Comparison of ENCODE assay signal across 25 mouse cellular contexts in the genomic region with DNA sequence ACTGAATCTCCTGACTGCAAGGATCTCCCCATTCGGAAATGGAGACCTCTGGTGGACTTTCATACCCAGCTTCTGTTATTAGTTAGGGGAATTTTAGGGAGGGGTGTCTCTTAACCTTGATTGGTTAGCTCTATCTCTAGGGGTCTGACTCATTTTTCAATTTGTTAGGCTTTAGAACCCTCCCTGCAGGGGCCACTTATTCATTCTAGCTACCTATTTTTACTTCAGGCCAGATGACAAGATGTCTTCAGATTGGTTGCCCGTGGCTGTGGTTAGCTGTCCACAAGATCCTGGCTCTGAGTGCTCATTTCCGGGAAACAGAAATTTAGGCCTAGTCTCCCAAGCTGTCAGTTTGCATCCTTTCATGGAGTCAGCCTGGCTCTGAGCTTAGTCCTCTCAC.
DNase-seq lines count a peak whose midpoint lies in the region; ATAC-seq and TF ChIP-seq lines count a peak whose summit lies in the region.
"Had no signal": no experiment of that assay in that cellular context is flagged by ENCODE, and none has a peak within 500 bp of the region (broad histone marks: within the 10 kb centered on the region; RNA-seq: fewer than 3 reads in every experiment).

No protein-coding gene starts in this region.

- dilution Hi-C loops in CH12.LX (cut with MboI; ENCODE audit: extremely low pct_ligation_motif_present, extremely low pct_unique_long_range_greater_than_20kb, low sequenced_read_pairs), result no loop called here

- no peaks in the 10 kb centered on the region for H3K79me2 ChIP-seq in CH12.LX (replicated peaks; ENCODE audit: control insufficient read depth, extremely low read depth, insufficient read depth, poor library complexity, severe bottlenecking)

- TF ChIP-seq EP300 in CH12.LX (IDR thresholded peaks at IDR 0.05; ENCODE audit: low read length), result 0 out of 2 replicates have a peak, but pooled peaks have one; percentile 8
- TF ChIP-seq EP300 in stomach, postnatal 0 days (optimal IDR thresholded peaks at IDR 0.05), result no peak

- H3K27ac ChIP-seq in CH12.LX (ENCODE audit: insufficient read depth, low read depth), result no peak overlapping the region
- H3K27ac ChIP-seq in embryonic fibroblast, embryonic 13.5 days (ENCODE audit: insufficient read depth, low read length), result peak overlapping the region; percentile 40; the same call in 1 of the 2 replicates
- H3K27ac ChIP-seq in stomach, postnatal 0 days (replicated peaks), result no peak overlapping the region
- H3K27ac ChIP-seq in kidney, adult 2 months (ENCODE audit: insufficient read depth, low read depth, low read length), result no peak overlapping the region
- H3K27ac ChIP-seq: embryonic facial prominence, embryonic 10.5 days; embryonic facial prominence, embryonic 12.5 days; forebrain, embryonic 10.5 days; forebrain, embryonic 12.5 days had no signal

- no peaks in the 10 kb centered on the region for H3K9me3 ChIP-seq in CH12.LX (replicated peaks; ENCODE audit: low read length)
- no peaks in the 10 kb centered on the region for H3K9me3 ChIP-seq in stomach, postnatal 0 days (ENCODE audit: control insufficient read depth, low read length)
- H3K9me3 ChIP-seq: embryonic facial prominence, embryonic 10.5 days; embryonic facial prominence, embryonic 12.5 days; forebrain, embryonic 10.5 days; forebrain, embryonic 12.5 days had no signal

- H3K36me3 ChIP-seq in CH12.LX (replicated peaks in 1 of 2; ENCODE audit: control insufficient read depth in 1 of 2, insufficient read depth in 1 of 2, low read length in 1 of 2), result no peaks in the 10 kb centered on the region
- no peaks in the 10 kb centered on the region for H3K36me3 ChIP-seq in stomach, postnatal 0 days (ENCODE audit: control insufficient read depth, insufficient read depth, low read length)
- no peaks in the 10 kb centered on the region for H3K36me3 ChIP-seq in kidney, adult 2 months (ENCODE audit: control insufficient read depth, insufficient read depth, low read length)
- H3K36me3 ChIP-seq: embryonic facial prominence, embryonic 10.5 days; embryonic facial prominence, embryonic 12.5 days; forebrain, embryonic 10.5 days; forebrain, embryonic 12.5 days had no signal

- TF ChIP-seq RAD21 in CH12.LX (IDR thresholded peaks at IDR 0.05; ENCODE audit: low read depth, low read length), result peak; percentile 2; the same call in 1 of the 2 replicates

- TF ChIP-seq CTCF in CH12.LX (conservative IDR thresholded peaks at IDR 0.05 in 1 of 2, IDR thresholded peaks at IDR 0.05 in 1 of 2; ENCODE audit: low read depth in 2 of 2, low read length in 2 of 2), result peak in 1 of 2 experiments; percentile 10; a peak in 1 of 4 replicates
- no peak for TF ChIP-seq CTCF in embryonic fibroblast, embryonic 13.5 days (IDR thresholded peaks at IDR 0.05; ENCODE audit: borderline replicate concordance, insufficient read depth, low read length)
- TF ChIP-seq CTCF in stomach, postnatal 0 days (IDR thresholded peaks at IDR 0.05; ENCODE audit: low read depth), result no peak
- no peak for TF ChIP-seq CTCF in kidney, adult 2 months (conservative IDR thresholded peaks at IDR 0.05; ENCODE audit: insufficient read depth, insufficient read length, low read depth, low read length)

- in situ Hi-C loops in CH12.LX (cut with MboI; ENCODE audit: low pct_ligation_motif_present, low pct_unique_long_range_greater_than_20kb, low sequenced_read_pairs), result no loop called here

- H3K27me3 ChIP-seq in CH12.LX (replicated peaks), result no peaks in the 10 kb centered on the region
- no peaks in the 10 kb centered on the region for H3K27me3 ChIP-seq in stomach, postnatal 0 days (ENCODE audit: control insufficient read depth, insufficient read depth, low read length)
- no peaks in the 10 kb centered on the region for H3K27me3 ChIP-seq in kidney, adult 2 months (replicated peaks; ENCODE audit: control insufficient read depth, insufficient read depth, low read length)
- H3K27me3 ChIP-seq: embryonic facial prominence, embryonic 12.5 days; forebrain, embryonic 12.5 days had no signal

- DNase-seq in kidney, postnatal 10 days, result peak; percentile 6
- no peak for DNase-seq in kidney, adult 18-20 months
- peak; percentile 69 for DNase-seq in CH12.LX (ENCODE audit: extremely low read depth)
- DNase-seq in NIH3T3 (ENCODE audit: low read depth), result peak; percentile 32
- DNase-seq in stomach, postnatal 0 days (ENCODE audit: low spot score), result no peak
- DNase-seq in urinary bladder, postnatal 25 days (ENCODE audit: low spot score), result no peak
- DNase-seq in kidney, adult 2 months, result no peak
- DNase-seq: adrenal gland, adult 8-10 months; adrenal gland, postnatal 14 days; adrenal gland, postnatal 36 days; B cell, adult 2 months; cerebellum, adult 11-12 months; cerebellum, adult 2 months; cerebellum, adult 9-10 months; cerebellum, postnatal 10 days; cerebellum, postnatal 25 days had no signal

- H3K4me3 ChIP-seq in CH12.LX (replicated peaks in 1 of 3; ENCODE audit: low read depth in 2 of 3, low read length in 2 of 3, poor library complexity in 1 of 3), result no peak overlapping the region
- no peak overlapping the region for H3K4me3 ChIP-seq in embryonic fibroblast, embryonic 13.5 days (ENCODE audit: insufficient read depth, low read length)
- H3K4me3 ChIP-seq in stomach, postnatal 0 days (ENCODE audit: low read depth, low read length), result no peak overlapping the region
- H3K4me3 ChIP-seq in kidney, adult 2 months (ENCODE audit: insufficient read depth, low read depth, low read length), result no peak overlapping the region
- H3K4me3 ChIP-seq: embryonic facial prominence, embryonic 10.5 days; embryonic facial prominence, embryonic 12.5 days; erythroblast, embryonic 14.5 days; forebrain, embryonic 10.5 days; forebrain, embryonic 12.5 days had no signal

- 77% methylated on average over 3 of the region's 3 CpGs for WGBS in stomach, postnatal 0 days
- WGBS in kidney, adult 2 months, result 71% methylated on average over 3 of the region's 3 CpGs

- no peak overlapping the region for H3K4me2 ChIP-seq in CH12.LX (ENCODE audit: insufficient read depth, low read depth, poor library complexity, severe bottlenecking)
- H3K4me2 ChIP-seq in stomach, postnatal 0 days (replicated peaks; ENCODE audit: low read depth), result no peak overlapping the region
- H3K4me2 ChIP-seq: embryonic facial prominence, embryonic 12.5 days; forebrain, embryonic 12.5 days had no signal

- no peak overlapping the region for H3K9ac ChIP-seq in CH12.LX (ENCODE audit: insufficient read depth, low read depth)
- H3K9ac ChIP-seq in stomach, postnatal 0 days (ENCODE audit: low read length), result no peak overlapping the region
- H3K9ac ChIP-seq: embryonic facial prominence, embryonic 12.5 days; forebrain, embryonic 12.5 days had no signal

- no peak for ATAC-seq in stomach, postnatal 0 days (ENCODE audit: low FRiP score, low TSS enrichment)
- ATAC-seq: CD4-positive, CD25-positive, alpha-beta regulatory T cell, adult 4 months; forebrain, embryonic 14.5 days; forebrain, embryonic 16.5 days had no signal

- H3K4me1 ChIP-seq in CH12.LX (ENCODE audit: control insufficient read depth in 1 of 2, insufficient read depth in 2 of 2), result peaks cover 0 to 8% of the 10 kb centered on the region in 2 experiments; a peak in 2 of 4 replicates
- H3K4me1 ChIP-seq in embryonic fibroblast, embryonic 13.5 days (ENCODE audit: control insufficient read depth, insufficient read depth, low read length), result peaks cover 4% of the 10 kb centered on the region
- H3K4me1 ChIP-seq in stomach, postnatal 0 days (replicated peaks; ENCODE audit: control insufficient read depth, insufficient read depth), result no peaks in the 10 kb centered on the region
- no peaks in the 10 kb centered on the region for H3K4me1 ChIP-seq in kidney, adult 2 months (ENCODE audit: control insufficient read depth, insufficient read depth, low read length)
- H3K4me1 ChIP-seq: embryonic facial prominence, embryonic 10.5 days; embryonic facial prominence, embryonic 12.5 days; forebrain, embryonic 10.5 days; forebrain, embryonic 12.5 days had no signal

- TF ChIP-seq POLR2A in CH12.LX (IDR thresholded peaks at IDR 0.05; ENCODE audit: low read depth, low read length), result no peak
- TF ChIP-seq POLR2A in embryonic fibroblast, embryonic 13.5 days (IDR thresholded peaks at IDR 0.05; ENCODE audit: low read depth, low read length), result no peak
- TF ChIP-seq POLR2A in kidney, adult 2 months (IDR thresholded peaks at IDR 0.05; ENCODE audit: low read depth, low read length), result no peak

TF ChIP-seq in CH12.LX, 34 proteins besides CTCF, POLR2A, EP300 and RAD21:
- no peak for TF ChIP-seq NRF1 (IDR thresholded peaks at IDR 0.05; ENCODE audit: low read depth, low read length)
- no peak for TF ChIP-seq POLR2AphosphoS2 (IDR thresholded peaks at IDR 0.05; ENCODE audit: low read depth, low read length)
- TF ChIP-seq UBTF (IDR thresholded peaks at IDR 0.05; ENCODE audit: low read depth, low read length), result no peak
- TF ChIP-seq MXI1 (IDR thresholded peaks at IDR 0.05; ENCODE audit: low read depth, low read length), result no peak
- TF ChIP-seq IRF4 (IDR thresholded peaks at IDR 0.05; ENCODE audit: low read depth, low read length), result peak; percentile 51

Comparison
In these comparisons a context has a peak if more than half of its experiments do, and no peak if none do; other contexts are left out.
1. DNase-seq: peak in kidney, postnatal 10 days (single experiment), CH12.LX (single experiment) and NIH3T3 (single experiment); none in kidney, adult 18-20 months (single experiment), stomach, postnatal 0 days (single experiment), urinary bladder, postnatal 25 days (single experiment) and kidney, adult 2 months (single experiment).